Mouse (Mus musculus) MEL (cell line): ENCODE measurements around the gene Pde4a.

Source experiments
- CTCF ChIP-seq, 3 experiments: IDR thresholded peaks in 2 of 3; conservative IDR thresholded peaks in 1 of 3; 2 replicates each; pipeline ENCODE4 v1.5.1; 2011 to 2012; ENCODE audit warnings: low read length in 3 of 3, low read depth in 2 of 3, mild to moderate bottlenecking in 2 of 3, improper control_type of control experiment in 1 of 3, inconsistent platforms in 1 of 3, mixed read lengths in 1 of 3, moderate library complexity in 1 of 3; ENCODE audit not compliant: control insufficient read depth in 1 of 3, insufficient read depth in 1 of 3, poor library complexity in 1 of 3, severe bottlenecking in 1 of 3
- EP300 ChIP-seq, 2 experiments: IDR thresholded peaks; 2 replicates each; pipeline ENCODE4 v1.6.1; 2011; ENCODE audit warnings: improper control_type of control experiment in 2 of 2, low read length in 2 of 2, low read depth in 1 of 2, mild to moderate bottlenecking in 1 of 2
- GABPA ChIP-seq: IDR thresholded peaks from 2 replicates; pipeline ENCODE4 v1.6.1; 2012; ENCODE audit warnings: low read depth, mild to moderate bottlenecking, inconsistent platforms, low read length, improper control_type of control experiment, moderate library complexity
- GATA1 ChIP-seq: IDR thresholded peaks from 2 replicates; pipeline ENCODE4 v1.6.1; 2011; ENCODE audit warnings: low read depth, low read length, improper control_type of control experiment
- KAT2A ChIP-seq: conservative IDR thresholded peaks from 2 replicates; pipeline ENCODE4 v1.6.1; 2012; ENCODE audit warnings: low read depth, low read length, improper control_type of control experiment, inconsistent platforms
- MAZ ChIP-seq: IDR thresholded peaks from 2 replicates; pipeline ENCODE4 v1.6.1; 2012; ENCODE audit warnings: low read depth, mild to moderate bottlenecking, inconsistent platforms, low read length, improper control_type of control experiment
- MYC ChIP-seq: IDR thresholded peaks from 2 replicates; pipeline ENCODE4 v1.6.1; 2011; ENCODE audit warnings: low read depth, mild to moderate bottlenecking, low read length, improper control_type of control experiment, moderate library complexity
- POLR2A ChIP-seq, 2 experiments: IDR thresholded peaks; 2 replicates each; pipeline ENCODE4 v1.6.1; 2011 to 2012; ENCODE audit warnings: low read length in 2 of 2, mild to moderate bottlenecking in 2 of 2, control low read depth in 1 of 2, improper control_type of control experiment in 1 of 2, low read depth in 1 of 2, moderate library complexity in 1 of 2; ENCODE audit not compliant: control insufficient read depth in 1 of 2, insufficient read depth in 1 of 2, poor library complexity in 1 of 2
- POLR2AphosphoS2 ChIP-seq: IDR thresholded peaks from 2 replicates; pipeline ENCODE4 v1.6.1; 2011; ENCODE audit warnings: low read length, improper control_type of control experiment
- SIN3A ChIP-seq: IDR thresholded peaks from 2 replicates; pipeline ENCODE4 v1.6.1; 2012; ENCODE audit warnings: low read length, improper control_type of control experiment, inconsistent platforms
- ZKSCAN1 ChIP-seq: IDR thresholded peaks from 2 replicates; pipeline ENCODE4 v1.6.1; 2012; ENCODE audit warnings: low read depth, mild to moderate bottlenecking, inconsistent platforms, low read length, improper control_type of control experiment, moderate library complexity
- ZNF384 ChIP-seq: IDR thresholded peaks from 2 replicates; pipeline ENCODE4 v1.6.1; 2012; ENCODE audit warnings: low read depth, mild to moderate bottlenecking, inconsistent platforms, low read length, improper control_type of control experiment

DNA sequence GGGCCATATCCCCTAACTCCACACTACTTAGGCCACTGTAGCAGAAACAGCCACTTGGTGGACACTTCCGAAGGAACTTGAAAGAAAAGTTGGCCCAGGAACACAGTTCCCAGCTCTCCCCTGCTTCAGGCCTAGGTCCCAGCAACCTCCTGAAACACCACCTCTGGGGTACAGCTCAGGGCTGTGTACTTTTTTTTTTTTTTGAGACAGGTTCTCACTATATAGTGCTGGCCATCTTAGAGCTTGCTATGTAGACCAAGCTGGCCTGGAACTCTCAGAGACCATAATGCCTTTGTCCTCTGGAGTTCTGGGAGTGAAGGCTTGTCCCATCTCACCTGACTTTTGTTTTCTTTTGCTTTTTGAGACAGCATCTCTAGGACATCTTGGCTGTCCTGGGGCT lies 3.6 kb downstream of the Pde4a start:
- no peak for TF ChIP-seq KAT2A
- TF ChIP-seq ZKSCAN1: no peak
- TF ChIP-seq CTCF (IDR thresholded peaks at IDR 0.05 in 2 of 3, conservative IDR thresholded peaks at IDR 0.05 in 1 of 3; ENCODE audit: control insufficient read depth in 1 of 3, insufficient read depth in 1 of 3, low read depth in 2 of 3, low read length in 3 of 3, poor library complexity in 1 of 3, severe bottlenecking in 1 of 3): no peak
- TF ChIP-seq GATA1: no peak
- no peak for TF ChIP-seq MYC
- no peak for TF ChIP-seq MAZ
- no peak for TF ChIP-seq POLR2AphosphoS2
- no peak for TF ChIP-seq GABPA
- TF ChIP-seq EP300 (IDR thresholded peaks at IDR 0.05; ENCODE audit: low read depth in 1 of 2, low read length in 2 of 2): no peak
- TF ChIP-seq SIN3A: no peak
- TF ChIP-seq ZNF384: no peak
- no peak for TF ChIP-seq POLR2A (IDR thresholded peaks at IDR 0.05; ENCODE audit: control insufficient read depth in 1 of 2, insufficient read depth in 1 of 2, low read depth in 1 of 2, low read length in 2 of 2, poor library complexity in 1 of 2)
